Mouse (Mus musculus) cerebellum, adult 2 months (tissue): Measurements from ENCODE around the gene Csgalnact2.

Experiments used
- CTCF ChIP-seq: fragments of 200-500 bp; IDR thresholded peaks from 2 replicates; pipeline ENCODE4 v1.5.1; 2011; ENCODE audit warnings: low read depth, mild to moderate bottlenecking, control low read depth, low read length, moderate library complexity, borderline replicate concordance; ENCODE audit not compliant: insufficient read depth
- POLR2A ChIP-seq: fragments of 200-500 bp; IDR thresholded peaks from 2 replicates; pipeline ENCODE4 v1.6.1; 2011; ENCODE audit warnings: low read length, control low read depth, borderline replicate concordance; ENCODE audit not compliant: insufficient read depth

- no peak for TF ChIP-seq CTCF
- no peak for TF ChIP-seq POLR2A
Observed at GRCm38 (mm10) chr6:118078751-118079150, 60.2 kb downstream of the Csgalnact2 start.
